Mouse (Mus musculus) myocyte (in vitro differentiated cells): ENCODE results near the gene Enah.

Experiments
- POLR2A ChIP-seq: IDR thresholded peaks from one replicate; pipeline ENCODE4 v1.6.1; 2011; ENCODE audit warnings: low read depth, mild to moderate bottlenecking, control low read depth, moderate library complexity; ENCODE audit not compliant: insufficient read length
- TCF3 ChIP-seq: IDR thresholded peaks from one replicate; pipeline ENCODE4 v1.6.1; 2011; ENCODE audit warnings: low read depth, control low read depth; ENCODE audit not compliant: insufficient read length

GRCm38 (mm10) chr1:181965277-181965676, 54.5 kb downstream of the Enah start:
- TF ChIP-seq POLR2A, result no peak
- TF ChIP-seq TCF3, result no peak
